Mouse (Mus musculus) T-helper 1 cell (primary cell): ENCODE data around the gene Gm20854.
"Not testable (repeated sequence)": the region's sequence is repeated elsewhere in the genome, so short reads cannot be mapped to it uniquely, and the experiment has no call there.

ENCODE experiments used
- in situ Hi-C: fragments of 300-600 bp; cut with MboI, MseI; formaldehyde crosslinking; loops from one replicate; pipeline ENCODE4 v1.15.1; 2025; ENCODE audit warnings: high pct_unique_total_duplicates

Gene Gm20854

DNA sequence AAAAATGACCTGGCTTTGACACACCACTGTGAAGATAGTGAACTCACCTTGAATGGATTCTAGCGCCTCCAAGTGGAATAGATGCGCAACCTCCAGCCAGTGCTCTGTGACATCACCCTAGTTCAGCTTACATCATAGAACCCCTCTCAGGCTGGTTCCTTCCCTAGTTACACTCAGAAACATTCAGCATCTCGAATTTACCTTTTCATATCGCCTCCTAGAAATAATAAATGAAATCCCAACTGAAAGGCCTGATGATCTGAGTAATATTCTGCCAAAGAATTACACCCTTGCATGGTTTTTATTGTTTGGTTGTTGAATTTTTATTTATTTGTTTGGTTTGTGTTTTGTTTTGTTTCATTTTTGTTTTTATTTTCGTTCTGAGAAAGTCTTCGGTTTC, at the start of gene Gm20854:
Gene Gm20854 (minus strand): TSS at position 101 of the 400 bp plus-strand sequence.
- in situ Hi-C loops, result not testable (repeated sequence)
